Mouse (Mus musculus) frontal cortex, postnatal 14 days (tissue): Measurements from ENCODE around the gene Srgap2.

Experiments
- DNase-seq, 2 experiments: peaks; one replicate each; pipeline ENCODE4 v3.0.0; 2022; ENCODE audit warnings: low spot score in 2 of 2

Gene Srgap2

DNA sequence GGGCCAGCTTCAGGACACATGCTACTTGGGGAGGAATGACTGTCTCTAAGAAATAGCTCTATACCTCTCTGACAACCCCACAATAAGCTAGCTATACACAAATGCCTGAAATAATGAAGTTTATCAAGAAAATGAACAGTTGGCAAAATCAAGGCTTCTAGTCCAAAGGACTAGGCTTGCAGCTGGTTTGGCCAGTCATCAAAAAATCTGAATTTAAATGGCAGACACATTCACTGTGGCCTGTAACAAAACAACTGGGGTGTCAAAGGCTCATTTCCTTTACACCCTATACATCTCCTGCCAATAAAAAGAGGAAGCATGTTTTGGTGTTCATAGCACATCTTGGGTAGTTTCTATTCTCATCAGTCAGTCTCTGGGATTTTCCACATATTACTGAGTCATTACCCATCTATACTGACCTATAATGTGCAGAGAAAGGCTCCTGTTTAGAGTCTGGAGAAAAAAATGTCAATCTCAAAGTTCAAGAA, 53.5 kb downstream of the Srgap2 start:
- DNase-seq: no peak

DNA sequence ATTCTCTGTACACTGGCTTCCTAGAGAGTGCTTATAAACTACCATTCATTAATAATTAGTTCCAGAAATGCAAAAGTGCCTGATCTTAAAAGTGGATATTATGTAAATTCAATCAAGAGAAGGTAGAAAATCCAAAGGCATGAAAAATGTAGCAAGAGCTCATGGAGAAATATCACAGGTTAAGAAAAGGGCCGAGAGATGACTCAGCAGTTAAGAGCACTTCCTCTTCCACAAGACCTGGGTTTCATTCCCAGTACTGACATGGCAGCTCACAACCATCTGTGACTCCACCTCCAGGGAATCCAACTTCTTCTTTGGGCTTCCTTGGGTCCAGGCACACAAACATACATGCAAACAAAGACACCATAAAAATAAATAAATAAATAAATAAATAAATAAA, 56.6 kb downstream of the Srgap2 start:
- DNase-seq: no peak

DNA sequence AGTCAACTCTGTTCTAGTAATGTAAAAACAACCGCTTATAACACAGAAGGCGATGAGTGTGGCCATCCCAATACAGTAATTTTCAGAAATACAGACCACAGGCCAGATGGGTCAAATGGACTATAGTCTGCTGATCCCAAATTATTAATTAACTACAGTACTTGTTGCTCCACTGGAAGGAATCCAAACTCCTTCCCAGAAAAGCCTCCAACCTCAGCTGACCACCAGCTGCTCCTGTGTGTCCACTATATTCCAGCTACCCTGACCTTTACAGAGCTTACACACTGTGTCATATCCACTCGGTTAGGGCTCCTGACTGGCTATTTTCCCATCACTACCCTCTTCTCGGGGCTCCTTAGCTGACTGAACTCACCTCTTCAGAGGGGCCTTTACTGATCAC, 61.3 kb downstream of the Srgap2 start:
- DNase-seq: no peak

GRCm38 (mm10) chr1:131463953-131464627, 63.1 kb downstream of the Srgap2 start:
- DNase-seq: no peak

- DNase-seq: no peak
These were observed 64.5 kb downstream of the Srgap2 start for GRCm38 (mm10) chr1:131462541-131463067.

- no peak for DNase-seq
These were observed 66.1 kb downstream of the Srgap2 start for GRCm38 (mm10) chr1:131460914-131461530.

DNA sequence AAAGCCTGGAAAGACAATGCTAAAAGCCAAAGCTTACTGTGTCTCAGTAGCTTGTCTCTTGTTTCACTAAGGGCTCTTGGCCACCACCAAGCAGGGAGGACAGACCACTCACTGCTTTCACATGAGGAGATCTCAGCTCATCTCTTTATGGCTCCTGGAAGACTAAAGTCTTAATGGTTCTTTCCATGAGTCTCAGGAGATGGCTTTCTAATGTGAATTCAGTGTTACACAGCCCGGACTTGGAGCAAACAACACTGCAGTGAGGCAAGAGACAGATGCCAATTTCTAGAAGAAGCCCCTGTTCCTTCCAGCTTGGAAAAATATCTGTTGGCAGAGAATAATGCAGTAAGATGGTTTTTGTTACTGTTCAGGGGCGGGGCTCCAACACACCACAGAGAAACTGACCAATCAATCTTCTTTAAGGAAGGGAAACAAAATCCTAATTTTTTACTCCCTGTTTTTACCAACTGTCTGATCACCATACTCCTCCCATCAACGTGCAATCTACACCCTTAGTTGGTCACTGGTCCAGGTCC, 71.7 kb downstream of the Srgap2 start:
- DNase-seq: no peak

DNA sequence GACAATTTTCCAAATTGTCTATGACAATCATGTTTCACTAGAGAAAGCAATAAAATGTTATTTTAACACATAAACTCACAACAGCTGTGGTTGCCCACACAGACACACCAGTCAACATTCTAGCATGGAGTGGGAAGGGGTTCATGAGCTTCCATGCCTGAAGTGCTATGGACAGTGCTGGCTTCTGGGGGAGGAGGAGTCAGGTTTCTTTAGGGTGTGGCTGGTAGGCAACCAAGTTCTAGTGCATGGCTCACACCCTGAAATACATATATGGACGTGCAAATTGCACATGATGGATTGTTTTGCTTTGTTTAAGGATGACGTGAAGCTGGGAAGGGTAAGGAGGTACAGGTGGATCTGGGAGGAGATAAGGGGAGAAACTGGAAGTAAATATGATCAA, 72.8 kb downstream of the Srgap2 start:
- no peak for DNase-seq

DNA sequence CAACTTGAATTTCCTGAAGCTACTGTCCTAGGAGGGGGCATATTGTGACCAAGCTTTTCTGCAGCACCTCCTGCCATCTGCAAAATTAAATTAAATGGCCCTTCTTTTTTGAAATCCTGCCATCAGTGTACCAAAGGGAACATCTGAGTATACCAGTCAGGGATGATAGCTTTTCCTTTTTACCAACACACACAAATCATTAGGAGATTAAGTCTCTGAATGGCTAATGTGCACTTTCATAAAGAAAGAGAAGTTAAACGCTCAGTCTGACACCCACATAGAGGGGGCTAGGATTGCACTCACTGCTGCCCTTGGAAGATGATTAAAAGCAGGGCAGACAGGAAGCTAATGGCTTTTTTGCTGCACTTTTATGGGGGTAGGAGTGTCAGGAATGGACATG, 73.8 kb downstream of the Srgap2 start:
- no peak for DNase-seq

DNA sequence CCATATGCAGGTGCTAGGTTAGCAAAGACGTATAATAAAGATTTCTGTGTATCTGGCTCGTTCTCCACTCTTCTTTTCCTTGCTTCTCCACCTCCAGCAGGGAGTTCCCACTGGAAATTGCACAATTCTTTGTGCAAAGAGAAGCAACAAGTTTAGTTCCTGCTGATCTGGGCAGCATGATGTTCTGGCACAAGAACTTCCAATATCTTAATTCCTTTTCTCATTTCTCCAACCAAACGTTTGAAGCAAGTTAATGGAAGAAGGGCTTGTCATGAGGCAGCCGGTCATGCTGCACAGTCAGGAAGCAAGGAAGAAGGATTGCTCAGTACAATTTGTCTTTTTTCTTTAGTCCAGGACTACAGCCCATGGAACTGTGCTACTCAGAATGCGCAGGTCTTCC, 78.8 kb downstream of the Srgap2 start:
- DNase-seq: no peak

- DNase-seq: no peak
These were observed 79.8 kb downstream of the Srgap2 start for GRCm38 (mm10) chr1:131447333-131447732.

- DNase-seq: no peak
These were observed 80.6 kb downstream of the Srgap2 start for GRCm38 (mm10) chr1:131446577-131446976.

GRCm38 (mm10) chr1:131438556-131438955, 88.6 kb downstream of the Srgap2 start:
- DNase-seq: no peak

GRCm38 (mm10) chr1:131437975-131438374, 89.2 kb downstream of the Srgap2 start:
- no peak for DNase-seq

DNA sequence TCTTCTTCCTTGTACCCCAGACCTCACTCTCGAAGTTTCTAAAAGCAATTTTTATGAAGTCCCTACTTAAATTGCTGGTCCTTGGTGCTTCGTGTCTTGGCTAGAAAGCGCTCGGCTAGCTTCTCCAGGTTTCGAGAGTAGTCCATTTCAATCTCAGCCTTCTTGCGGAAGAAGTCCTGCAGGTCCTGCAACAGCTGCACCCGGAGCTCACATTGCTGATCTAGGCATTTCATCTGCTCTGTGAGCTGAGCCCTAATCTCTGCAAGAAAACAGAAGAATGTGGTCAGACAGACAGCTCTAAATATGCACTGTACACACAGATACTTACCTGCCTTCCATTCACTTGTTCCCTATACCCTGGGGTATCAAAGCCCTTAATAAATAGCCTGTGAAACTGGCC, 90.5 kb downstream of the Srgap2 start:
- DNase-seq: no peak

GRCm38 (mm10) chr1:131431456-131432246, 95.5 kb downstream of the Srgap2 start:
- DNase-seq: peak; percentile 47 to 65

- DNase-seq: no peak
These were observed 99.9 kb downstream of the Srgap2 start for GRCm38 (mm10) chr1:131427140-131427821.

- DNase-seq: no peak
These were observed 104.1 kb downstream of the Srgap2 start for GRCm38 (mm10) chr1:131423061-131423460.

- DNase-seq: no peak
These were observed 106.0 kb downstream of the Srgap2 start for GRCm38 (mm10) chr1:131421113-131421512.

DNA sequence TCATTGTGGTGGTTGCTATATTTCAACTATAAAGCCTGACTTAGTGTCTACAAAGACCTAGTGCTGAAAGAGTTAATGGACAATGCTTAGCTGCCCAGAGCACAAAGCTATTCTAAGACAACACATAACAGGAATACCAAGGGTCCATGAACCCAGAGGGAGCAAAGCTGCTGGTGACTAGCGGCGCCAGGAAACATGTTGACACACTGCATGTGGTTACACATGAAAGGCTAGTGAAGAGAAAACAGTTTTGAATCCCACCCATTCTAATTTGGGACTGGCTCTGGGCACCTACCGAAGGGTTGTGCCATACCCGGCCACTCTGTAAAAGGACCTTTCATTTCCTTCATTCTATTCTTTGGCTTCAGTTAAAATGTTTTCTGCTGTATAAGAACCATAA, 106.5 kb downstream of the Srgap2 start:
- no peak for DNase-seq

DNA sequence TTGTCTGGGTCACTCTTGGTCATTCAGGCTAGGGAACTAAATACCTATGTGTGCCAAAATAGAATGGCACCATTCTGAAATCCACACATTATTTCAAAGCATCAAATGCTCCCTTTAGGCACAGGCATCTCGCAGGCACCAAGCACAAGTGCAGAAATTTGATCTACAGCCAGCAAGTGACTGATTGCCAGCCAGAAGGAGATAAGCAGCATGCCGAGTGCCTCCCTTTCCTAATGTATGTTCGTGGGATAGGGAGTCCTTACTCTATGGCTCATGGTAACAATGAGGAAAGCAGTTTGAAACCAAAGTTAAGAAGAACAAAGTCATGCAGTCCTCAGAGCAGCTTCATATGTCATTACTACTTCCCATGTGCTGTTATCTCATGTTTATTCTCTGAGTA, 107.8 kb downstream of the Srgap2 start:
- no peak for DNase-seq
